Comparison of ENCODE assay signal across 10 mouse cellular contexts in the genomic region with DNA sequence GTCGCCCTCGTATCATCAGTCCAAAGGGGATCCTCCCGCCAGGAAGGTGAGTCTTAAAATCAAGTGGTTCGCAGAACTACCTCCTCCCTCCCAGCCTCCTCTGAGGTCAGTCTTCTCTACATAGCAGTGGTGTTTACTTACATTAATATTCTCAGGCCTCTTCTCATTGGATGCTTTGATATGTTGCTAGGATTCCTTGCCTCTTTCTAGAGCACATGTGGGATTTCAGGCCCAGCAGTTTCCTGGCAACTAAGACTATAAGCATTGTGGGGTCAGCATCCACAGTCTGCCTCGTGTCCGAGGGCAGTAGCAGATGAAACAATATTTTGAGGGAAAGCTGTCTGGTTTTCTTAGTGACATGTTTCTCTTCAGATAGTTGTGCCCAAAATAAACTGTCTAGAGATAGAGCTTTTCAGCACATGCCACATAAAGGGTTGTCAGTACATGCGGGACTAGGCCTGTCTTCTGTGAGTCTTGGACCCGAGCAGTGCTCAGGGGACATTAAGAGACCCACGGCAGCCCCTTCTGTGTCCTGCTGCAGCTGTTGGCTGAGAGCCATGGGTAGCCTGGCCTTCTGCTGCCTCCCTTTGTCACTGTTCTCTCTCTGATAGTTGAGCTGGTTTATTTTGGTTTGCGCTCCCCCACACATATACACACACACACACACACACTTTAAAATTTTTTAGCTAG.
DNase-seq lines count a peak whose midpoint lies in the region; ATAC-seq lines count a peak whose summit lies in the region.
"Had no signal": no experiment of that assay in that cellular context is flagged by ENCODE, and none has a peak within 500 bp of the region (broad histone marks: within the 10 kb centered on the region; RNA-seq: fewer than 3 reads in every experiment).

No protein-coding gene starts in this region.

- H3K9ac ChIP-seq in hindbrain, embryonic 13.5 days = no peak overlapping the region
- no peak overlapping the region for H3K9ac ChIP-seq in midbrain, embryonic 15.5 days
- H3K9ac ChIP-seq: stomach, embryonic 15.5 days had no signal

- peak overlapping the region; percentile 61 for H3K27ac ChIP-seq in hindbrain, embryonic 13.5 days
- no peak overlapping the region; the same call in 1 of the 2 replicates for H3K27ac ChIP-seq in midbrain, embryonic 15.5 days
- H3K27ac ChIP-seq: stomach, embryonic 15.5 days had no signal

- WGBS in hindbrain, embryonic 13.5 days = 61% methylated on average over 10 of the region's 10 CpGs
- 55% methylated on average over 10 of the region's 10 CpGs for WGBS in midbrain, embryonic 15.5 days

- intact Hi-C loops in heart, postnatal 25 days (cut with DNase I) = no loop called here
- intact Hi-C loops in left cerebral cortex, postnatal 4 days (cut with DNase I) = no loop called here

- no peak overlapping the region for H3K4me3 ChIP-seq in hindbrain, embryonic 13.5 days
- H3K4me3 ChIP-seq in midbrain, embryonic 15.5 days = no peak overlapping the region
- H3K4me3 ChIP-seq: stomach, embryonic 15.5 days had no signal

- ATAC-seq in hindbrain, embryonic 13.5 days (ENCODE audit: low FRiP score) = 0 out of 2 replicates have a peak, but pooled peaks have one; percentile 49
- ATAC-seq in midbrain, embryonic 15.5 days (replicated peaks) = peak; percentile 62

- H3K4me1 ChIP-seq in hindbrain, embryonic 13.5 days (replicated peaks) = peaks cover 19% of the 10 kb centered on the region
- H3K4me1 ChIP-seq in midbrain, embryonic 15.5 days = peaks cover 5% of the 10 kb centered on the region; the same call in 1 of the 2 replicates

- DNase-seq in heart, adult 11 months = peak; percentile 81
- no peak for DNase-seq in heart, postnatal 25 days (ENCODE audit: low spot score)
- DNase-seq in left cerebral cortex, postnatal 4 days = peak; percentile 83
- DNase-seq in left cerebral cortex, adult 9 months (ENCODE audit: low spot score in 2 of 2) = no peak
- DNase-seq in layer of hippocampus, adult 8-10 months (ENCODE audit: low spot score in 2 of 2) = no peak
- DNase-seq in left cerebral cortex, adult 8-10 months (ENCODE audit: low spot score in 2 of 2) = no peak
- DNase-seq: right cerebral cortex, adult 18-20 months had no signal

- no peaks in the 10 kb centered on the region for H3K27me3 ChIP-seq in hindbrain, embryonic 13.5 days
- H3K27me3 ChIP-seq in midbrain, embryonic 15.5 days (replicated peaks) = no peaks in the 10 kb centered on the region
- H3K27me3 ChIP-seq: stomach, embryonic 15.5 days had no signal

- H3K36me3 ChIP-seq in hindbrain, embryonic 13.5 days = peaks cover 13% of the 10 kb centered on the region
- no peaks in the 10 kb centered on the region for H3K36me3 ChIP-seq in midbrain, embryonic 15.5 days (replicated peaks)
- H3K36me3 ChIP-seq: stomach, embryonic 15.5 days had no signal

- H3K9me3 ChIP-seq in hindbrain, embryonic 13.5 days = no peaks in the 10 kb centered on the region
- H3K9me3 ChIP-seq in midbrain, embryonic 15.5 days = no peaks in the 10 kb centered on the region
- H3K9me3 ChIP-seq: stomach, embryonic 15.5 days had no signal

- no peak overlapping the region for H3K4me2 ChIP-seq in hindbrain, embryonic 13.5 days
- no peak overlapping the region for H3K4me2 ChIP-seq in midbrain, embryonic 15.5 days
- H3K4me2 ChIP-seq: stomach, embryonic 15.5 days had no signal

Comparison
In these comparisons a context has a peak if more than half of its experiments do, and no peak if none do; other contexts are left out.
1. DNase-seq: peak in heart, adult 11 months (single experiment) and left cerebral cortex, postnatal 4 days (single experiment); none in heart, postnatal 25 days (single experiment), left cerebral cortex, adult 9 months (0 of 2), layer of hippocampus, adult 8-10 months (0 of 2) and left cerebral cortex, adult 8-10 months (0 of 2).